Mouse (Mus musculus): Measurements from ENCODE around the gene Zfp784.
"Not testable (repeated sequence)": the region's sequence is repeated elsewhere in the genome, so short reads cannot be mapped to it uniquely, and the experiment has no call there.

The Zfp784 gene

DNA sequence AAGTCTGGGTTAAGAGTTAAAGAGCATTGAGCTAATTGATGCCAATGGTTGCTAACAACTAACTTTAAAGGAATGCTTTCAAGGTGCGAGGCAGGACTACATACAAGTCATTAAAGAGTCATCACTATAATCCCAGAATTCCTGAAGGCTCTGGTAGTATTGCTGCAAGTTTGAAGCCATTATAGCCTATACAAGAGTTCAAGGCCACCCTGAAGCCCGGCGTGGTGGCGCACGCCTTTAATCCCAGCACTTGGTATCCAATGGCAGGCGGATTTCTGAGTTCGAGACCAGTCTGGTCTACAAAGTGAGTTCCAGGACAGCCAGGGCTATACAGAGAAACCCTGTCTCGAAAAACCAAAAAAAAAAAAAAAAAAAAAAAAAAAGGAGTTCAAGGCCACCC lies 18.7 kb downstream of the Zfp784 start:
- not testable (repeated sequence) for DNase-seq

DNA sequence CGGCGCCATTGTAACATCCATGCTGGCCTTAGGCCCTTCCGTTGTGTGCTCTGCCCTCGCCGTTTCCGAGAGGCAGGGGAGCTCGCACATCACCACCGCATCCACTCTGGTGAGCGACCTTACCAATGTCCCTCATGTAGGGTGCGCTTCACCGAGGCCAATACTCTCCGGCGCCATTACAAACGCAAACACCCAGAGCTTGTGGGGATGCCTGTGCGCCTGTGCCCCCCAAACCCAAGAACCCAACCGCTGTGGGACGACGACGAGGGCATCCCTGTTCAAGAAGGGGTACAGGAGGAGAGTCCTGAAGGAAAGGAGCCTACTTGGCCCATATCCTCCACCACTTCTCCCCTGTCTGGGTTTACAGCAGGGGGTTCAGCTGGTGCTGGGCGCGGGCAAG lies 20.3 kb downstream of the Zfp784 start:
- no peak for DNase-seq

DNA sequence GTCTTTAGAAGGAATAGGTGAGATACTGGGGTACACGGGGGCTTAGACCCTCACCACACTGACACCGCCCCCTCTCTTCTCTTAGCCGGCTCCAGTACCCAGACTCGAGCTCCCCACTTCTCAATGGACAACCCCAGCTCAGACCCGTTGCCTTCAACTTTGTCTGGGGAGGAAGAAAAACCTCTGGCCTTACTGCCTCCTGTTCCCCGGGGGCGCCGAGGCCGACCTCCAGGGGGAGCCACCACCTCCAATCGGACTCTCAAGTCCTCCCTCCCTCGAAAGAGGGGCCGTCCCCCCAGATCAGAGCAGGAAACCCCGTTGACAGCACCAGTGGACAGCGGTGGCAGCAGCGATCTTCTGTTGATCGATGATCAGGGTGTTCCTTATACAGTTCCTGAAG lies 20.9 kb downstream of the Zfp784 start:
- DNase-seq: peak in 1 of 2 experiments; percentile 55

DNA sequence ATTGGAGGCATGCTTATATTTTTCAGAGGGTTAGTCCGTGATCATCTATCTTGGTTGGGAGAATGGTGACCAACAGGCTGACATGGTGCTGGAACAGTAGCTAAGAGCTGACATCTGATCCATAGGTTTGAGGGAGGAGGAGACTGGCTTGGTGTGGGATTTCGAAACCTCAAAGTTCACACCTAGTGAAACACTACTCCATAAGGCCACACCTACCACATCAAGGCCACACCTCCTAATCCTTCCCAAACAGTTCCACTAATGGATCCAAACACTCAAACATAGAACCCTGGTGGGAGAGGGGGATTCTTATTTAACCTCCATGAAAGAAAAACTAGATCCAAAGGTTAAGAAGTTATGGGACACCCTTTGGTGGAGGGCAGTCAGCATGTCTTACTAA lies 21.3 kb downstream of the Zfp784 start:
- no peak for DNase-seq

DNA sequence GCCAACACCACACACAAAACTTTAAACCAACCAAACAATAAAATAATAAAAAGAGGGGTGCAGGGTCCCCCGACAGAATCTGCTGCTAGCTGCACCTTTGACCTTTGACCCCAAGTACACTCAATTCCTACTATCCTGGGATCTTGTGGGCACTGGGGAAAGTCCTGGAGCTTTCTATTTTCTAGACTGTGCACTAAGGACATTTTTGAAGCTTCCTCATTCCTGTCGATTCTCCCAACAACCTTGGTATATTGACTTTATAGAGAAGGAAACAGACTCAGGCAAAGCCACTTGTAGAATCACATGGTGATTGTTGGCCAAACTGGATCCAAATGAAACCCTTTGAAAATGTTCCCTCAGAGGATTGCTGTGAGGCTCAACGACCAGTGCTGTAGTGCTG lies 22.2 kb downstream of the Zfp784 start:
- no peak for DNase-seq

DNA sequence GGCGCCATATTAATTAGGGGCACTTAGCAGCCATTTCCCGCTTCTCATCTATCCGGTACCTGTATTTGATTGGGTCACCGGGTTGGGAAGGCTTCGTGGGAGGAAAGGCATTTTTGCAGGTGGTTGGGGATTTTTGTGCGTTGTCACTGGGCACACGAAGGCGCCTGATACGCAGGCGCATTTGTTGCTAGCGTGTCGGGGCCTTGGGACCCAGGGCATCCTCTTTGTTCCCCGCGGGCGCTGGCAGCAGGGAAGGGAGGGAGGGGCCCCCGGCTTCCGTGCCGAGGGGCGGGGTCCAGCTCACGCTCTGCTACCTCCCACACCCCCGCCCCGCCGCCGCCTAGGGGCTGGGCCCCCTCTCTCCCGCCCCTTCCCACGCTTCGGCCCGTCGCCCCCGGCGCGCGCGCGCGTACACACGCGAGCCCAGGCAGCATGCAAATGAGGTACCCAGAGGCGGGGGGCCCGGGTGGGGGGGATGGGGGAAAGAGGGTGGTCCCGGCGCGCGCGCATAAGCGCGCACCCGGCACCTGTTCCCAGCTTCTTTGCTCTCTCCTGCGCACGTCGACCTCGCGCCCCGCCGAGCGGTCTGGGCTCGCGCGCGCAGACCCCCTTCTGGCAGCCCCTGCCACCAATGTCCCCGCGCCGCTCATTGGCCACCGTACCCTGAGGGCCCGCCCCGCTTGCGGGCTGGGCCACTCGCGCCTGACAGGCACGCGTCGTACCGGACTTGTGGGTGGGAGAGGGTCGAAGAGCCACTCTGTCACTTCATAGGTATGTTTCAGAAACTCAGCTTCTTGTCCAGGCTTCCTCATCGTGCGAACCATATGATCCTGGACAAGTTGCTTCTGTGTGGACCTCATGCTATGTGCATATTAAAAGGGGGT lies 22.9 kb downstream of the Zfp784 start, which contains the start of gene Gm44973:
TSS of gene Gm44973 (plus strand) at position 379 of the 884 bp plus-strand sequence.
- peak; percentile 97 to 99 for DNase-seq

DNA sequence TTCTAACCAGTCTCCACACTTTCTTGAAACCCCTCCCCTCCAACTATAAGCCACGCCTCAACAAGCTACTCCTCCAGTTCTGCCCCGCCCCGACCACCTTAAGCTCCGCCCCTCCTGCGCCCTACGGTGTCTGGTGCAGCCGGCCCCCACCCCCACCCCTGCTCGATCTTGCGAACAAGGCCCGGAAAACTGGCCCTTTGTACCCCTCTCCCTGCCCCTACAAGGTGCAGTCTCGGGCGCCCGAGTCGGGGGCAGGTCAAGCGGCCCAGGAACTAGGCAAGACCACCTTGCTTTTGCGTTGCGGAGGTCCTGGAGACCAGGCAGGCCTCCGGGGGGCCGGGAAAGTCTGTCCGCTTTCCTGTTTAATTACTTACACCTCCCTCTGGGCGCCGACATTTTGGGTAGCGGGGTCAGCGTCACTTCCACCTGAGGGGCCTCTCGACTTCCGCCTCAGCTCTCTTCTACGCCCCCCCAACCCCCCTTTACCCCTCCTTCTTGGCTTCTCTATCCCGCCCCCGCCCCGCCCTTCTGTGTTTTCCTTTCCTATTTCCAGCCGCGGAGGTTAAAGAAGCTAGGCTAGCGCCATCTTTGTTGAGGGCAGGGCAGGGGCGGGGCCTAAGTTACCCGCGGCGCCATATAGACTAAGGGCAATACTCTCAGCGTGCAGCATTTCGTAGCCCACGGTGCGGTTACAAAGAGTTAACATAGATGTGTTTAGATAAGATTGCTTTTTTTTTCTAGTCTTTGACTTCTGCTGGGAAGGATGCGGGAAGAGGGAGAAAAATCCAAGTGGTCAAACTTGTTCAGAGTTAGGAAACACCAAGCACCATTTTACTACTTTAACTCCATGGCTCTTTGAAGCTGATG lies 23.8 kb downstream of the Zfp784 start, which contains the start of the genes Zfp524 and Fiz1:
TSS of gene Zfp524 (plus strand) at position 165 of the 867 bp plus-strand sequence.
TSS of gene Fiz1 (minus strand) at position 447 of the 867 bp plus-strand sequence.
- DNase-seq: peak; percentile 99

DNA sequence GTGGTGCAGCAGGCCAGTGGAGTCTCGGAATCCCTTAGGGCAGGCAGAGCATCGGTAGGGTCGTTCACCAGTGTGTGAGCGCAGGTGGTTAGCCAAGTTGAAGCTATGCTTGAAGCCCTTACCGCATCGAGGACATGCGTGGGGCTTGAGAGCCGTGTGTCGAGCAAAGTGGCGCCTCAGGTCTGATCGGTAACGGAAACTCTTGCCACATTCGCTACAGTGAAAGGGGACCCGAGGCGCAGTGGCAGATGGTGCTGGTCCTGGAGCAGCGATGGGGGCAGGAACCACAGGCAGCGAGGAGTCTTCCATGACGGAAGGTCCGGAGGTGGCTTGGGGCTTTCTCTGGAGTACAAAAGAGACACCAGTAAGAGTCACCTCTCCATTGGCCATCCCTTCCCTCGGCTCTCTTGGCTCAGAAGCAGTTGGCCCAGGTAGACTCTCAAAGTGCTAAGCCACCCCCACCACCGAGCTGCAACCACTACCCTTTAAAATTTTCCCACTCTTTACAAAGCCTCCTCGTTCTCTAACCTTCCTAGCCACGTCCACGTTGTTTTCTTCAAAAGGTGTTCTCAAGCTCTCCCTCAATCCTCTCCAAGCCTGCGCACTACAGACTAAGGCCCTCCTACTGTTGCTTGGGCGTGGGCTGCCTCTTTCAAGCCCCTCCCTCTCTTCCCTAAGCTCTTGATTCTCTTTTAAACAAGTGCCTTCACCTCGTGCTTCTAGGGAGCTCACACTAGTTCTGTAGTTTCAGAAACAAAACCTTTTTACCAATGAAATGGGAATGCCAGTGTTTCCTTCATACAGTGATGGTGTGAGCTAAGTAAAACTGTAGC lies 25.3 kb downstream of the Zfp784 start:
- no peak for DNase-seq

DNA sequence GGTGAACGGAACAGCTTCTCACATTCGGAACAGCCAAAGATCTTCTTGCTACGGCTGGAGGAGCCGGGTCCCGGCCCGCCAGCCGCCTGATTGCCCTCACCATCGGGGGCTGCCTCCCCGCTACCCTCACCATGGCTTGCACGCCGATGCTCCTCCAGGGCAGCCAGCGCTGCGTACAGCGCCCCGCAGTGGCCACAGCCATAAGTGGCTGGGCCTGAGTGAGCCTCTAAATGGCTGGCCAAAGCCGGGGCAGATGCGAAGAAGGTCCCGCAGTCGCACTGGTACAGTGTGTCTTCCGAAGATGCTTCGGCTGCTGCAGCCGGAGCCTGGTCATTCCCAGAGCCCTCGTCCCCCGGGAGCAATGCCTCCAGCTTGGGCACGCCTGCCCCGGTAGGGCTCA lies 30.0 kb downstream of the Zfp784 start:
- no peak for DNase-seq

DNA sequence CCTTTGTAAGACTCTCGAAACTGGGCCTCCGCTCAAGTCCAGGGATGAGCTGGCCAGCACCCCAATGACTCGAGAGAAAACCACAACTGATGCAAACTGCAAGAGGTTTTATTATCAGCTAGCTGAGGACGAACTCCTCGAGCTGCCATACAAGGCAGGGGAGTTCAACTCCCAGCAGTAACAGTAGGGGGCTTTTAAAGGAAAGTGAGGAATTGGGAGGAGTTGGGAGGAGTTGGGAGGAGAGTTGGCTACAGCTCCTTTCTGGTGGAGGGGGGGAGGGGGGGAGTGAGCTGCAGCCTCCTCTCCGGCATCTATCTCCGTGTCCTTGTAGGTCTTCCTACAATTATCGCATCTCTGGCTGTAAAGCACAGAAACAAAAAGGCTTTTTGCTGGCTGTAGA lies 35.4 kb downstream of the Zfp784 start:
- not testable (repeated sequence) for DNase-seq

DNA sequence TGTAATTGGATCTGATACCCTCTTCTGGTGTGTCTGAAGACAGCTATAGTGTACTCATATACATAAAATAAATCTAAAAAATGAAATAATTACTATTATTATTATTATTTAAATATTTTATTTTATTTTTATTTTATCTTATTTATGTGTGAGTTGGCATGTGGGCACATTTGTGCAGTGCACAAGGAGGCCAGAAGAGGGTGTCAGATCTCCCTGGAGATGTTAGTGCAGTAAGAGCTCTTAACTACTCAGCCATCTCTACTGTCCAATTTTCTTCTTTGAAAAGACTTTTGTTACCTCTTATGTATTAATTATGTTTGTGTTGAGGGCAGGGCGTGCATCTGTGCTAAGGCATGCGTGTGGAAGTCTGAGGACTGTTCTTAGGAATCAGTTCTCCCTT lies 38.4 kb downstream of the Zfp784 start:
- DNase-seq: no peak

DNA sequence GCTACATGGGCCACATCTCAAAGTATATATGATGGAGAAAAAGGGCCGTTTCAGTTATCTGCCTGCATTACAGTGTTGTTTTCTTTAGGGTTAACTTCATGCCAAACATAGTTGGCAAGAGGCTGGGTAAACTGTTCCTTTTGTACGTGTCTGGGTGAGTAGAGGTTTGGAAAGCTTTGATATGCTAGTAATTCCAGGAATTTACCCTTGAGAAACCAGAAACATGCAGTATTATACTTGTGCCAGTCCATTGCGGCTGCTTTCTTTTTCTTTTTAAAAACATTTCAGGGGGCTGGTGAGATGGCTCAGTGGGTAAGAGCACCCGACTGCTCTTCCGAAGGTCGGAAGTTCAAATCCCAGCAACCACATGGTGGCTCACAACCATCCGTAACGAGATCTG lies 41.3 kb downstream of the Zfp784 start:
- DNase-seq: no peak

DNA sequence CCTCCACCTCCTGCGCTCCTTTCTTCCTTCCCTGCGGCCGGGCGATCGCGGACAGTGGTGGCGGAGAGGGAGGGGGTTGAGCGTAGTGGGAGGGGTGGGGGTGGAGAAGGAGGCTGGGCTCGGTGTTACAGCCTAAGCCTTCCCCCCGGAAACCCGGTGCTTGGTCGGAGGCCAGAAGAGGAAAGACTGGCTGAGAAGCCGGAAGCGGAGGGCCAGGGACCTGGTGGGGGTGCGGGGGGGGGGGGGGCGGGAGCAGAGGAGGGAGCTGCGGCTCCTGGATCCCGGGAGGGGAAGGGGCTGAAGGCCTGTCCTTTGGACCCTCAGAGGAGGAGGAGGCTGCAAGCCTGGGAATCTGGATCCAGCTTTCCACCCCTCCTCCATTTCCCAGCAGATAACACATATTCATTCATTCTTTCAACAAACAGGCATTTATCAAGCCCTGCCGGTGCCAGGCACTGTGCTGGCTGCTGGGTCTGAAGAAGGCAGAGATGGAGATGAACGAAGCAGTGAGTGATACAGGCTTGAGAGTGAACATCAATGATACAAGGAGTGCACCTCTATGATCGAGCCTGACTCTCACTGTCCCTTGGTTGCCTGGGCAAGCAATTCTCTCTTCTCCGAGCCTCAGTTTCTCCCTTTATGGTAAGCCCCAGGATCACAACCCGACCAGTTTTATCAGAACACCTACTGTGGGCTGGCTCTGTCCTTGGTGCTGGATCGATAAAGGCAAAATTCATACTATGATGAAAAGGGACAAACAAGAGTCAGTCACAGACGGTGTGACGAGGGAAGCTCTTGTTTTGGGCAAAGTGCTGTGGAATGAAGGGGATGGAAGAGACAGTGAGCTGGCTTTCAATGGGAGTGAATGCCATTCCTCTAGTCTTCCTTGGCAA lies 42.0 kb downstream of the Zfp784 start, which contains the start of gene Zfp579:
TSS of gene Zfp579 (minus strand) at position 156 of the 893 bp plus-strand sequence.
- DNase-seq: peak; percentile 99

DNA sequence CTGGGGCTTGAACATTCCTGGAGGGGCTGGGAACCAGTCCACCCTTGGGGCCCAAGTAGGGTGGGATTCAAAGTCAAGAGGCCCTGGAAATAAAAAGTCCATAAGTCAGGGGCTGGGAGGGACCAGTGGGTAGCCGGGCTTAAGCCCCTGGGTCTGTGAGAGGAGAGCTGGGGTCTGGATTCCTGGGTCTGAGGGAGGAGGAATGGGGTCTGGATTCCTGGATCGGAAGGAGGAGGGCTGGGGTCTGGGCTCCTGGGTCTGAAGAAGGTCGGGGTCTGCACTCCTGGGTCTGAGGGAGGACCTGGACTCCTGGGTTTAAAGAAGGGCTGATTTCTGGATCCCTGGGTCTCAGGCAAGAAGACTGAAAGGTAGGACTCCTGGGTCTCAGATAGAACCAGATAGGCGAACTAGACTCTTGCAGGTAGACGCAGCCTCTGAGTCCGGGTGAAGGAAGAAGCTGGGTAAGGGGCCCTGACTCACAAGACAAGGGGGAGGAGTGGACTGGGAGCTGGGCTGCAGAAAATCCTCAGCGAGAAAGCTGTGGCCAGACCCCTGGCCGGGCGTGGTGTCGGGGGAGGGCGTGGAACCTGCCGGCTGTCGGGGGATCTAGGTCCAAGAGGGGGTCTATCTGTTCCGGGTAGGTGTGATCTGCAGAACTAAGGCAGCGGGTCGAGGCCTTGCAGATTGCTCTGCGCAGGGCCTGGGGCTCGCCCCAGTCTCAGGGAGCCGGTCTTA lies 42.8 kb downstream of the Zfp784 start:
- DNase-seq: no peak

DNA sequence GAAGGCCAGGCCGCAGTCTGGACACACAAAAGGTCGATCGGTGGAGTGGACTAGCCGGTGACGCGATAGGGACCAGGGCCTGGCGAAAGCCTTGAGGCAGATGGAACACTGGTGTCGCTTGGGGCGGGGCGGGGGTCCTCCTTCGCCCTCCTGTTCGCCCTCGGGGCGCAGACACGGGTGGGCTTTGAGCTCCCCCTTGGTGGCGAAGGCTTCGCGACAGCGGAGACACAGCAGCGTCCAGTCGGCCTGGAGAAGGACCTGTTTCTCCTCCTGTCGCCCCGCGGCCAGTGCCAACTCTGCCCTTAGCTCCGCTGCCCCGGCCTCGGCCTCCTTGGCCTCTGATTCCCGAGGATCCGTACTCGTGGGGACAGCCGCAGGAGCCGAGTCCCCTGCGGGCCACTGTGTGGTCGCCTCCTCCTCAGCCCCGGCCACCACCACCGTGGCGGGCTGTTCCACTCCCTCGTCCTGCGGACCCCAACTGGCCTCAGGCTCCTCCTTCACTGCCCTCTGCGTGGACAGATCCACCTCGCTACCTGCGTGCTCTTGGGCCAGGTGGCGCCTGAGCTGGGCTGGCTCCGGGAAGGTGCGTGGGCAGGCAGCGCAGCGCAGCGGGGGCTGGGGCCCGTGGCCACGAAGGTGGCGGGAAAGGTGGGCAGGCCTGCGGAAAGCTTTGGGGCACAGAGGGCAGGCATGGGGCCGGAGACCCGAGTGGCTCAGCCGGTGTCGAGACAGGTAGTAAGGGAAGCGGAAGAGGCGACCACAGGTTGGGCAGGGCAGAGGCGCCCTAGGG lies 44.1 kb downstream of the Zfp784 start:
- DNase-seq: peak; percentile 33 to 42

DNA sequence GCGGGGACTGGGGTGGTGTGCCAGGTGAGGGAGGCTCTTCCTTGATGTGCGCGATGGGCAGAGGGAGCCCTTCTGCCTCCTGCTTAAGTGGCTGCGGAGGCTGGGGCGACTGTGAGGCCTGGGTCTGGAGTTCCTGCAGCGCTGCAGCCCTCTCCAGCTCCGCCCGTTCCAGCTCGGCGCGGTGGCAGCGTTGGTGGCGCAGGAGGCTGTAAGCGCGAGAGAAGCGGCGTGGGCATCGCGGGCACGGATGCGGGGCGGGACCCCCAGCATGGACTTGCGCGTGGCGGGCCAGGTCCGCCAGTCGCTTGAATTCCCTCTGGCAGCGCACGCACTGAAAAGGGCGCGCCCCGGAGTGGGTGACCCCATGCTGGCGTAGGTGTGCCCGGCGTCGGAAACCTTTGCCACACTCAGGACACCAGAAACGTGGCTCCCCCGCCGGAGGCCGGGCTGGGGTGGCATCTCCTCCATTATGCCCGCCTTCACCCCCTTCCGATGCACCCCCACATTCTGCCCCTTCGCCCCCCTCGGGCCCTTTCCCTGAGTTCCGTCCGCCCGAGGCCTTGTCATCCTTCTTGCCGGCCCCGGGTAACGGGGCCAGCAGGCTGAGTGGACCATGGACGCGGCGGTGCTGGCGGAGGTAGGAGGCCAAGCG lies 44.8 kb downstream of the Zfp784 start:
- peak; percentile 35 to 42 for DNase-seq

DNA sequence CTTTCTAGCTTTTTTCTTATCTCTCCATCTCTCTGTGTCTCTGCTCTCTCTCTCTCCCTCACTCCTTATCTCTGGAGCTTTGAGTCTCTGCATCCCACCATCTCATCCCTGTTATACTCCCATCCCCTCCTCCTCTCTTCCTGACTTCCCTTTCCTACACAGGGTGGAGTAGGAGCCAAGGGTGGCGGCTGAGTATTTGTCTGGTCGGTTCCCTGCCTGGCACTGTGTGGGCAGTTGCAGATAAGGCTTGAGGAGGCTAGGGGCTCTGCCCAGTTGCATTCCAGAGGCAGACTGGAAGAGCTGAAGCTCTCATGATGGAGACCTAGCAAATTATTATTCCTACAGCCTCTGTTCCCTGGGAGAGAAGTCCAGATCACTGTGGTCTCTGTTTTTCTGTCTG lies 50.0 kb downstream of the Zfp784 start:
- DNase-seq: no peak
